Mouse (Mus musculus) MEL (cell line): ENCODE data around the gene Bscl2.

Experiments used
- MYB ChIP-seq: IDR thresholded peaks from 2 replicates; pipeline ENCODE4 v1.6.1; 2011; ENCODE audit warnings: mild to moderate bottlenecking, low read depth, low read length, improper control_type of control experiment
- MYC ChIP-seq: IDR thresholded peaks from 2 replicates; pipeline ENCODE4 v1.6.1; 2011; ENCODE audit warnings: low read depth, mild to moderate bottlenecking, low read length, improper control_type of control experiment, moderate library complexity
- POLR2A ChIP-seq, 2 experiments: IDR thresholded peaks; 2 replicates each; pipeline ENCODE4 v1.6.1; 2011 to 2012; ENCODE audit warnings: low read length in 2 of 2, mild to moderate bottlenecking in 2 of 2, control low read depth in 1 of 2, improper control_type of control experiment in 1 of 2, low read depth in 1 of 2, moderate library complexity in 1 of 2; ENCODE audit not compliant: control insufficient read depth in 1 of 2, insufficient read depth in 1 of 2, poor library complexity in 1 of 2
- ZNF384 ChIP-seq: IDR thresholded peaks from 2 replicates; pipeline ENCODE4 v1.6.1; 2012; ENCODE audit warnings: low read depth, mild to moderate bottlenecking, inconsistent platforms, low read length, improper control_type of control experiment

DNA sequence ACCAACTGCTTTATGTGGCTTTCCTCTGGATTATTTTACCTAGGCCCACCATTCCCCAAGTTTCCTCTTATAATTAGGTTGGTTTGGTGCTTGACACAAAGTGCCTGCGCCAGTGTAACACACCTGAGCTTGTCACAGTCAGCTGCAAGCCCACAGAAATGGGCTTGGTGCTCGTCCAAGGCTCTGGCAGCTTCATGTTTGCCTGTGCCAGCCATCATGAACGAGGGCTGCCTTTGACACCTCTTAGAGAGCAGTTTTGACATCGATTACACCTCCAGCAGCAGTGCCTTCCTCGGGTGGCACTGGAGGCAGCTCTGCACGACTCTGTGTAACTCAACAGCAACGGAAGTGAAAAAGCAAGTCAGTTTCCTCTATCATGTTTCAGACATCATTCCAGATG lies 47.1 kb upstream of the Bscl2 start:
- no peak for TF ChIP-seq MYC
- TF ChIP-seq MYB, result no peak
- no peak for TF ChIP-seq POLR2A (IDR thresholded peaks at IDR 0.05; ENCODE audit: control insufficient read depth in 1 of 2, insufficient read depth in 1 of 2, low read depth in 1 of 2, low read length in 2 of 2, poor library complexity in 1 of 2)
- TF ChIP-seq ZNF384, result no peak
